12 mouse cellular contexts compared by ENCODE assay signal in genomic region chr1:19213851-19214395, GRCm38 (mm10). TPM values are rescaled to one million over a fixed set of nuclear protein-coding genes. Genes with fewer than 3 reads are reported as not detected.
A peak's percentile ranks its signal among the peaks of the same experiment; 100 is the strongest.
DNase-seq lines count a peak whose midpoint lies in the region; ATAC-seq and TF ChIP-seq lines count a peak whose summit lies in the region.
"Had no signal": no experiment of that assay in that cellular context is flagged by ENCODE, and none has a peak within 500 bp of the region (broad histone marks: within the 10 kb centered on the region; RNA-seq: fewer than 3 reads in every experiment).

No protein-coding gene starts in this region.

- 1% methylated on average over 36 of the region's 36 CpGs for WGBS in hindbrain, embryonic 14.5 days
- under 1% methylated on average over 35 of the region's 36 CpGs for WGBS in midbrain, embryonic 13.5 days

- peaks cover 29% of the 10 kb centered on the region for H3K4me1 ChIP-seq in E14TG2a.4 (replicated peaks; ENCODE audit: low read depth, low read length)
- no peaks in the 10 kb centered on the region; the same call in 1 of the 2 replicates for H3K4me1 ChIP-seq in hindbrain, embryonic 14.5 days (replicated peaks; ENCODE audit: control insufficient read depth, insufficient read depth, low read length)
- H3K4me1 ChIP-seq in midbrain, embryonic 13.5 days (replicated peaks): no peaks in the 10 kb centered on the region; the same call in 1 of the 2 replicates

- peak; percentile 28 for DNase-seq in embryo, embryonic 10.5 days (ENCODE audit: low spot score)
- no peak for DNase-seq in embryo, embryonic 10 days (ENCODE audit: low spot score)
- no peak for DNase-seq in hindbrain, embryonic 14.5 days (ENCODE audit: low spot score)
- no peak for DNase-seq in right cerebral cortex, adult 2 months (ENCODE audit: low spot score in 2 of 2)
- DNase-seq in cerebellum, adult 18-20 months: no peak
- DNase-seq: heart, adult 2 months had no signal

- peak overlapping the region; percentile 35 for H3K4me2 ChIP-seq in hindbrain, embryonic 14.5 days (replicated peaks)
- H3K4me2 ChIP-seq in midbrain, embryonic 13.5 days (replicated peaks): peak overlapping the region; percentile 46

- peak overlapping the region; percentile 53 for H3K27ac ChIP-seq in hindbrain, embryonic 14.5 days
- peak overlapping the region; percentile 88 for H3K27ac ChIP-seq in midbrain, embryonic 13.5 days
- H3K27ac ChIP-seq: heart, adult 2 months; macrophage had no signal

- no peaks in the 10 kb centered on the region for H3K9me3 ChIP-seq in E14TG2a.4 (ENCODE audit: low read length)
- H3K9me3 ChIP-seq in hindbrain, embryonic 14.5 days (ENCODE audit: control insufficient read depth, low read length): no peaks in the 10 kb centered on the region
- no peaks in the 10 kb centered on the region for H3K9me3 ChIP-seq in midbrain, embryonic 13.5 days

- H3K4me3 ChIP-seq in E14TG2a.4 (replicated peaks; ENCODE audit: low read length): peak overlapping the region; percentile 45
- peak overlapping the region; percentile 35 for H3K4me3 ChIP-seq in hindbrain, embryonic 14.5 days (replicated peaks; ENCODE audit: low read length)
- peak overlapping the region; percentile 43 for H3K4me3 ChIP-seq in midbrain, embryonic 13.5 days (replicated peaks)
- H3K4me3 ChIP-seq: erythroblast, embryonic 14.5 days; heart, adult 2 months had no signal

- TF ChIP-seq CTCF in E14TG2a.4 (conservative IDR thresholded peaks at IDR 0.05; ENCODE audit: low read length): no peak

- H3K27me3 ChIP-seq in E14TG2a.4 (ENCODE audit: insufficient read depth, low read length): peaks cover 93% of the 10 kb centered on the region
- H3K27me3 ChIP-seq in hindbrain, embryonic 14.5 days (ENCODE audit: control insufficient read depth, insufficient read depth, low read length): peaks cover 89% of the 10 kb centered on the region
- peaks cover 94% of the 10 kb centered on the region for H3K27me3 ChIP-seq in midbrain, embryonic 13.5 days

- peak overlapping the region; percentile 47 for H3K9ac ChIP-seq in hindbrain, embryonic 14.5 days
- peak overlapping the region; percentile 80 for H3K9ac ChIP-seq in midbrain, embryonic 13.5 days (replicated peaks)

- ATAC-seq in hindbrain, embryonic 14.5 days (ENCODE audit: low FRiP score): no peak
- ATAC-seq in midbrain, embryonic 13.5 days: no peak
- ATAC-seq in inflammation-experienced regulatory T-cells, adult 6 months: no peak
- ATAC-seq: intestine, embryonic 16.5 days had no signal

- H3K36me3 ChIP-seq in E14TG2a.4 (ENCODE audit: insufficient read depth, low read length): no peaks in the 10 kb centered on the region
- H3K36me3 ChIP-seq in hindbrain, embryonic 14.5 days (replicated peaks; ENCODE audit: control insufficient read depth, insufficient read depth): no peaks in the 10 kb centered on the region
- no peaks in the 10 kb centered on the region for H3K36me3 ChIP-seq in midbrain, embryonic 13.5 days

RNA-seq across cellular contexts. Expression of gene Tfap2b, which starts 5.2 kb away (rescaled TPM):
- polyA plus RNA-seq in hindbrain, embryonic 14.5 days (2014; fragmentation: Nextera tagmentation; extraction: Ambion mirVana): 42.5 and 51.2 TPM in 2 replicates
- 256 and 296 TPM in 2 replicates for polyA plus RNA-seq in midbrain, embryonic 13.5 days (2015; fragmentation: Nextera tagmentation; extraction: Ambion mirVana)
- not detected for polyA plus RNA-seq in inflammation-experienced regulatory T-cells, adult 6 months (2017; shearing (Covaris generic))
- polyA plus RNA-seq: erythroblast, embryonic 14.5 days; macrophage had no signal

Comparison
In these comparisons a context has a peak if more than half of its experiments do, and no peak if none do; other contexts are left out.
1. RNA of gene Tfap2b, which starts 5.2 kb away (polyA plus RNA-seq): 256 to 296 TPM in midbrain, embryonic 13.5 days and 42.5 to 51.2 TPM in hindbrain, embryonic 14.5 days; not detected in inflammation-experienced regulatory T-cells, adult 6 months; every median in the first group is over 10 times any median in the second.
2. Peak in every context shown above with its lines, with median percentiles within 50 percentile points of each other: H3K4me3 ChIP-seq.